Mouse (Mus musculus): ENCODE measurements at regions not wholly inside any gene's neighbourhood (a gene's known extent, or its start where the extent isn't known, plus 50 kb on each side); places are given as distances from the start of the nearest gene placed in this dataset.
"Not testable (repeated sequence)": the region's sequence is repeated elsewhere in the genome, so short reads cannot be mapped to it uniquely, and the experiment has no call there.

- Histone ChIP-seq H3K4me3 (ENCODE audit: low read length) (no peak overlapping the region), H3K27ac (ENCODE audit: low read length) (no peak overlapping the region), H3K4me1 (replicated peaks; ENCODE audit: control insufficient read depth, insufficient read depth, low read length) (no peaks in the 10 kb centered on the region), H3K9ac (ENCODE audit: low read length) (no peak overlapping the region), H3K4me2 (ENCODE audit: low read depth, low read length) (no peak overlapping the region), H3K36me3 (ENCODE audit: control insufficient read depth, insufficient read depth, low read length) (no peaks in the 10 kb centered on the region), H3K27me3 (ENCODE audit: control insufficient read depth, insufficient read depth, low read depth, low read length) (no peaks in the 10 kb centered on the region), H3K9me3 (ENCODE audit: control insufficient read depth, low read length) (no peaks in the 10 kb centered on the region)
- no peak for ATAC-seq (ENCODE audit: low read depth)
- 87% methylated on average over 2 of the region's 2 CpGs for whole genome bisulfite sequencing
Observed at GRCm38 (mm10) chr3:124067538-124067937, 253.1 kb upstream of the Tram1l1 start.

- no peak for ATAC-seq (ENCODE audit: low read depth)
- 62% methylated on average over 1 of the region's 1 CpGs for WGBS
- Histone ChIP-seq H3K27me3 (ENCODE audit: control insufficient read depth, insufficient read depth, low read depth, low read length) (no peaks in the 10 kb centered on the region), H3K9me3 (ENCODE audit: control insufficient read depth, low read length) (no peaks in the 10 kb centered on the region), H3K27ac (ENCODE audit: low read length) (no peak overlapping the region), H3K4me2 (ENCODE audit: low read depth, low read length) (no peak overlapping the region), H3K4me3 (ENCODE audit: low read length) (no peak overlapping the region), H3K36me3 (ENCODE audit: control insufficient read depth, insufficient read depth, low read length) (no peaks in the 10 kb centered on the region), H3K4me1 (replicated peaks; ENCODE audit: control insufficient read depth, insufficient read depth, low read length) (no peaks in the 10 kb centered on the region), H3K9ac (ENCODE audit: low read length) (no peak overlapping the region)
Observed at GRCm38 (mm10) chr3:124067971-124068370, 252.7 kb upstream of the Tram1l1 start.

GRCm38 (mm10) chr3:124069182-124069581, 251.5 kb upstream of the Tram1l1 start:
- H3K4me3 ChIP-seq (ENCODE audit: low read length) = no peak overlapping the region
- ATAC-seq (ENCODE audit: low read depth) = no peak
- H3K4me1 ChIP-seq (replicated peaks; ENCODE audit: control insufficient read depth, insufficient read depth, low read length) = no peaks in the 10 kb centered on the region
- 43% methylated on average over 1 of the region's 1 CpGs for WGBS
- no peaks in the 10 kb centered on the region for H3K36me3 ChIP-seq (ENCODE audit: control insufficient read depth, insufficient read depth, low read length)
- no peaks in the 10 kb centered on the region for H3K9me3 ChIP-seq (ENCODE audit: control insufficient read depth, low read length)
- no peak overlapping the region for H3K9ac ChIP-seq (ENCODE audit: low read length)
- H3K4me2 ChIP-seq (ENCODE audit: low read depth, low read length) = no peak overlapping the region
- H3K27me3 ChIP-seq (ENCODE audit: control insufficient read depth, insufficient read depth, low read depth, low read length) = no peaks in the 10 kb centered on the region
- H3K27ac ChIP-seq (ENCODE audit: low read length) = no peak overlapping the region

GRCm38 (mm10) chr3:124075974-124076606, 244.6 kb upstream of the Tram1l1 start:
- WGBS = 46% methylated on average over 6 of the region's 6 CpGs
- no peak overlapping the region for H3K4me3 ChIP-seq (ENCODE audit: low read length)
- no peaks in the 10 kb centered on the region for H3K36me3 ChIP-seq (ENCODE audit: control insufficient read depth, insufficient read depth, low read length)
- H3K9me3 ChIP-seq (ENCODE audit: control insufficient read depth, low read length) = no peaks in the 10 kb centered on the region
- peak; percentile 84 for ATAC-seq (ENCODE audit: low read depth)
- H3K27me3 ChIP-seq (ENCODE audit: control insufficient read depth, insufficient read depth, low read depth, low read length) = no peaks in the 10 kb centered on the region
- H3K27ac ChIP-seq (ENCODE audit: low read length) = no peak overlapping the region
- no peak overlapping the region for H3K9ac ChIP-seq (ENCODE audit: low read length)
- H3K4me2 ChIP-seq (ENCODE audit: low read depth, low read length) = no peak overlapping the region
- no peaks in the 10 kb centered on the region for H3K4me1 ChIP-seq (replicated peaks; ENCODE audit: control insufficient read depth, insufficient read depth, low read length)

- Histone ChIP-seq H3K4me1 (replicated peaks; ENCODE audit: control insufficient read depth, insufficient read depth, low read length) (no peaks in the 10 kb centered on the region), H3K27ac (ENCODE audit: low read length) (no peak overlapping the region), H3K4me3 (ENCODE audit: low read length) (no peak overlapping the region), H3K27me3 (ENCODE audit: control insufficient read depth, insufficient read depth, low read depth, low read length) (no peaks in the 10 kb centered on the region), H3K4me2 (ENCODE audit: low read depth, low read length) (no peak overlapping the region), H3K36me3 (ENCODE audit: control insufficient read depth, insufficient read depth, low read length) (no peaks in the 10 kb centered on the region), H3K9me3 (ENCODE audit: control insufficient read depth, low read length) (no peaks in the 10 kb centered on the region), H3K9ac (ENCODE audit: low read length) (no peak overlapping the region)
- ATAC-seq (ENCODE audit: low read depth) = no peak
- WGBS = 66% methylated on average over 9 of the region's 9 CpGs
Observed at GRCm38 (mm10) chr3:124092404-124093121, 228.1 kb upstream of the Tram1l1 start.

GRCm38 (mm10) chr3:124113995-124114394, 206.7 kb upstream of the Tram1l1 start:
- 80% methylated on average over 1 of the region's 1 CpGs for WGBS
- ATAC-seq (ENCODE audit: low read depth) = no peak

GRCm38 (mm10) chr3:124156255-124156654, 164.4 kb upstream of the Tram1l1 start:
- no peaks in the 10 kb centered on the region for H3K27me3 ChIP-seq (ENCODE audit: control insufficient read depth, insufficient read depth, low read depth, low read length)
- ATAC-seq (ENCODE audit: low read depth) = no peak
- H3K4me3 ChIP-seq (ENCODE audit: low read length) = no peak overlapping the region
- WGBS = 78% methylated on average over 2 of the region's 2 CpGs
- no peaks in the 10 kb centered on the region for H3K36me3 ChIP-seq (ENCODE audit: control insufficient read depth, insufficient read depth, low read length)
- H3K27ac ChIP-seq (ENCODE audit: low read length) = no peak overlapping the region
- no peaks in the 10 kb centered on the region for H3K4me1 ChIP-seq (replicated peaks; ENCODE audit: control insufficient read depth, insufficient read depth, low read length)
- H3K4me2 ChIP-seq (ENCODE audit: low read depth, low read length) = no peak overlapping the region
- no peaks in the 10 kb centered on the region for H3K9me3 ChIP-seq (ENCODE audit: control insufficient read depth, low read length)
- no peak overlapping the region for H3K9ac ChIP-seq (ENCODE audit: low read length)

More at GRCm38 (mm10) chr3:124113995-124114394, 206.7 kb upstream of the Tram1l1 start:
- no peak overlapping the region for H3K4me3 ChIP-seq (ENCODE audit: low read length)
- H3K4me2 ChIP-seq (ENCODE audit: low read depth, low read length) = no peak overlapping the region
- H3K4me1 ChIP-seq (replicated peaks; ENCODE audit: control insufficient read depth, insufficient read depth, low read length) = no peaks in the 10 kb centered on the region
- no peaks in the 10 kb centered on the region for H3K27me3 ChIP-seq (ENCODE audit: control insufficient read depth, insufficient read depth, low read depth, low read length)
- no peaks in the 10 kb centered on the region for H3K9me3 ChIP-seq (ENCODE audit: control insufficient read depth, low read length)
- H3K27ac ChIP-seq (ENCODE audit: low read length) = no peak overlapping the region
- no peaks in the 10 kb centered on the region for H3K36me3 ChIP-seq (ENCODE audit: control insufficient read depth, insufficient read depth, low read length)
- H3K9ac ChIP-seq (ENCODE audit: low read length) = no peak overlapping the region

GRCm38 (mm10) chr3:124157858-124158655, 162.6 kb upstream of the Tram1l1 start:
- Histone ChIP-seq H3K27ac (ENCODE audit: low read length) (no peak overlapping the region), H3K4me2 (ENCODE audit: low read depth, low read length) (no peak overlapping the region), H3K9ac (ENCODE audit: low read length) (no peak overlapping the region), H3K36me3 (ENCODE audit: control insufficient read depth, insufficient read depth, low read length) (no peaks in the 10 kb centered on the region), H3K27me3 (ENCODE audit: control insufficient read depth, insufficient read depth, low read depth, low read length) (no peaks in the 10 kb centered on the region), H3K9me3 (ENCODE audit: control insufficient read depth, low read length) (no peaks in the 10 kb centered on the region), H3K4me3 (ENCODE audit: low read length) (no peak overlapping the region), H3K4me1 (replicated peaks; ENCODE audit: control insufficient read depth, insufficient read depth, low read length) (no peaks in the 10 kb centered on the region)
- ATAC-seq (ENCODE audit: low read depth) = peak; percentile 69
- WGBS = 51% methylated on average over 6 of the region's 6 CpGs

- H3K27me3 ChIP-seq (ENCODE audit: control insufficient read depth, insufficient read depth, low read depth, low read length); ATAC-seq (ENCODE audit: low read depth); H3K9ac ChIP-seq (ENCODE audit: low read length); H3K36me3 ChIP-seq (ENCODE audit: control insufficient read depth, insufficient read depth, low read length); H3K4me2 ChIP-seq (ENCODE audit: low read depth, low read length); H3K4me3 ChIP-seq (ENCODE audit: low read length); H3K4me1 ChIP-seq (replicated peaks; ENCODE audit: control insufficient read depth, insufficient read depth, low read length); H3K9me3 ChIP-seq (ENCODE audit: control insufficient read depth, low read length); H3K27ac ChIP-seq (ENCODE audit: low read length): not testable (repeated sequence)
- 51% methylated on average over 6 of the region's 6 CpGs for WGBS
Observed at GRCm38 (mm10) chr3:124193331-124193730, 127.3 kb upstream of the Tram1l1 start.
